Mouse (Mus musculus): ENCODE results near the gene Cacna1f.

Cacna1f gene

DNA sequence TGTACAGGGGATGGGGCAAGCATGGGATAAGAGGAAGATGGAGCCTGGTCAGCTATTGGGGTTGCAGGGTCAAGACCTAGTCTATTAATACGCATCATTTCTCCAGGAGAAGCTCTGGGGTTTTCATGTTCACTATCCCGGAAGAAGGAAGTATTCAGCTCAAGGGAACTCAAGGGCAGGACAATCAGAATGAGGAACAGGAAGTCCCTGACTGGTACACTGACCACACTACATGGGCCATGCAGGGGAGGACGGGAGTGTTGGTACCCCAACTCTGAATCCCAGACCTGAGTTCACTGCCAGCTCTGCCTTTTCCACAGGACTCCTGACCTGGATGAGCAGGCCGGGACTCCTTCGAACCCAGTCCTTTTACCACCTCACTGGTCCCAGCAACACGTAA lies 25.7 kb downstream of the Cacna1f start:
- ATAC-seq (ENCODE audit: low TSS enrichment), result no peak

DNA sequence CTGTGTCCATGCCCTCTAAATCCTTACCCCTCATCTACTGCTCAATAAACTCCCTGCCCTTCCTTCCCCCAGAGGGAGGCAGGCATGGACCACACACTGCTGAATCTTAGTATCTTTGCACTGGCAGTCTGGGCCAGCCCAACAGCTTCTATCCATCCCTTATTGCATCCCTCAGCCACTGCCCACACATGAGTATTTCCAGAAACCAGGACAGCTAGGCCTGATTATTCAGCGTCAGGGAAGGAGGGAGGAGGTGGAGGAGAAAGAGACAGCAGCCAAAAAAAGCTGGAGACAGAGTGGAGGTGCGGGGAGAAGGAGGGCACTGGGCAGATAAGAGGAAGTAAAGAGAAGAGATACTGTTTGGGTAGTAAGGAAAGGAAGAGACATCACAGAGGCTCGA lies 28.2 kb downstream of the Cacna1f start:
- ATAC-seq (ENCODE audit: low TSS enrichment), result peak; percentile 86

GRCm38 (mm10) chrX:7638401-7639091 lies 31.7 kb downstream of the Cacna1f start, which contains the start of gene Syp:
TSS of gene Syp (plus strand) at chrX:7638471.
- peak; percentile 43 for ATAC-seq (ENCODE audit: low TSS enrichment)

DNA sequence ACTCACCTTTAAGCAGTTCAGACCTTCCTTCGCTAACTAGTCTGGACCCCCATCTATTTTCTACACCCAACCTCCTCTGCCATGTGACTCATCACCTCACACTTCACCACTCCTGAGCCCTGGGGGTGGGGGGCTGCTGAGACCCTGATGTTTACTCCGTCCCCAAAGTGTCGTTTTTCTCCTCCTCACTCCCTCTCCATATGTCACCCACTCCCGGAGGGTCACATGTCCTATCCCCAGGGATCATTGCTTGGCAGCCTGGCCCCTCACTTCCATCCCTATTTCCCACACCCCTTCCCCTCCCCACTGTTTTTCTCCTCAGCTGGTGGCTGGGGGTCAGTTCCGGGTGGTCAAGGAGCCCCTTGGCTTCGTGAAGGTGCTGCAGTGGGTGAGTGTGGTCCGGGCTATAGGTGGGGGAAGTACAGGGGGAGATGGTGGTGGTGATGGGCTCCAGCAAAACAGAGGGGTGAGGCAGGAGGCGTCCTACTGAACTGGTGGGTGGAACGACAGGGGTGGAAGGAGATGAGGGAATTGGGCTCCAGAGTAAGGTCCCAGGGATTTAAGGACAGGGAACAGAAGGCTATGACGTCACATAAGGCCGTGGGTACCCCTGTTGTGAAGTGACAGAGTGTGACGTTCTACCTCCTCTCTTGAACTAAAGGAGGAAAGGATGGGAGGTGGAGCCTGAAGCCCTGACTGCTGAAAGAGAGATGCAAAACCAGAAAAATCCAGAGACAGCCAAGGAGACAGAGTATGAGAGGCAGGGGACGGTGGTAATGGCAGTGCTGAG lies 32.8 kb downstream of the Cacna1f start:
- ATAC-seq (ENCODE audit: low TSS enrichment), result peak; percentile 17; the same call in 1 of the 2 replicates

DNA sequence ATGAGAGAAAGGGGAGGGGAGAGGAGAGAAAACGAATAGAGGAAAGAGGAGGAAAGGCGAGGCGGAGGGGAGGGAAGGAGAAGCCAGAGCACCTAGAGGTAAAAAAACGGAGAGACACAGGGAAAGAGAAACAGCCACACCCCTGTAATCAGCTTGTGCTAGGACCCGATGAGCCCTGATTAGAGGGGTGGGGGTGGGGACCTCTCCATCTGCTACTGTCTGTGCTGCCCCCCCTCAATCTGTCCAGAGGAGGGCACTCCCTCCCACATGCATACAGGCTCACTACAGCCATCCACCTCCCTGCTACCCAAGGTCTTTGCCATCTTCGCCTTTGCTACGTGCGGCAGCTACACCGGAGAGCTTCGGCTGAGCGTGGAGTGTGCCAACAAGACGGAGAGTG lies 33.9 kb downstream of the Cacna1f start:
- ATAC-seq (ENCODE audit: low TSS enrichment), result no peak

DNA sequence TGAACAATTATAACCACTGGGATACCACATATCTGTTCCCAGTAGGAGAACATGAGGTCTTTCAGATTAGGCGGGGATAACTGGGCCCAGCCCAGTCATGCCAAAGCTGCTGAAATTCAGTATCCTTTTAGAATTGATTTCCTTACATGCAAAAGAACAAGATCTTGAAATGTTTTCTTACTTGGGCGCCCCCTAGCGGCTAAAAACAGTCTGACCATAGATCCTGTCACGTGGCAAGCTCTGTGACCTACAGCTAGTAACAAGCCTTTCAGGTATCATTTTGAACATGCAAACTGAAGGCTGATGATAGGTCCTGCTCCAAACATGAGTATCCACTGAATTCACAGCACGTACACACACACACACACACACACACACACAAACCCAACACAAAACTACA lies 38.5 kb downstream of the Cacna1f start:
- peak; percentile 15; the same call in 1 of the 2 replicates for ATAC-seq (ENCODE audit: low TSS enrichment)

DNA sequence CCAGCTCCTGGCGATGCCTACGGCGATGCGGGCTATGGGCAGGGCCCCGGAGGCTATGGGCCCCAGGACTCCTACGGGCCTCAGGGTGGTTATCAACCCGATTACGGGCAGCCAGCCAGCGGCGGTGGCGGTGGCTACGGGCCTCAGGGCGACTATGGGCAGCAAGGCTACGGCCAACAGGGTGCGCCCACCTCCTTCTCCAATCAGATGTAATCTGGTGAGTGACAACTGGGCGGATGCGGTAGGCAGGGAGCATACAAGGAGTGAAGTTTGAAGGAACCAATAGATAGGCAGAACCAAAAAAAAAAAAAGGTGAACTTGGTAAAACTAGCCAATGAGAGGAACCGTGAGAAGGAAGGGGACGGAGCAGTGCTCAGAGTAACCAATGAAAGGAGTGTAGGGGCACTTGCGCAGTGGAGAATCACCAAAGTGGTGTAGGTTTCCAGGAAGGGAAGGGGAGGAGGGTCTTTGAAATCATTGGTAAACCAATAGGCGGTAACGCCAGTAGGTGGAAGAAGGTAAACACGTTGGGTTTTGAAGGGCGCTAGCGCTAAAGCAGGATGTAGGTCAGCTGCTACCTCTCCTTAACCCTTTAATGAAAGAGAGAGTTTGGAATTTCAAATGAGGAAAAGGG lies 41.9 kb downstream of the Cacna1f start:
- ATAC-seq (ENCODE audit: low TSS enrichment), result peak; percentile 87

- 0 out of 2 replicates have a peak, but pooled peaks have one; percentile 42 for ATAC-seq (ENCODE audit: low TSS enrichment)
These were observed 50.3 kb downstream of the Cacna1f start, which contains the start of gene Prickle3 for GRCm38 (mm10) chrX:7657221-7657639. TSS of gene Prickle3 (plus strand) at chrX:7657260.

- ATAC-seq (ENCODE audit: low TSS enrichment), result peak; percentile 69
These were observed 51.3 kb downstream of the Cacna1f start for GRCm38 (mm10) chrX:7658031-7658784.

GRCm38 (mm10) chrX:7658785-7659589 lies 52.1 kb downstream of the Cacna1f start:
- no peak for ATAC-seq (ENCODE audit: low TSS enrichment)

GRCm38 (mm10) chrX:7661086-7661485 lies 54.2 kb downstream of the Cacna1f start:
- ATAC-seq (ENCODE audit: low TSS enrichment), result no peak

DNA sequence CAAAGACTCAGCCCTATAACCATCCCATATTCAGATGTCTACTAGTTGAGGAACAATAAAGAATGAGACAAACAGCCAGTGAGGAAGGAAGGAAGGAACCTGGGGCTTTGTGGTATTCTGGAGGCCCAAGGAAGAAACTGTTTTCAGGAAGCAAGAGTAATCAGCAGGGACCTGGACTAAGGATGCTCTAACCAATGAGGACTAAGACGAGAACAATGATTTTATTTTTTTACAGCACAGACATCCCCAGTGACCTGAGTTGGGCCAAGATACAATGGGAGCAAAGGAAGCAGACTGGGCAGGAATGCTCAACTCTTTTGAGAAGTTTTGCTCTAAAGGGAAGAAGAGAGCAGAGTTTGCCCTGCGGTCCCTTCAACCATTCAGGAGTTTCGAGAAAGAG lies 56.1 kb downstream of the Cacna1f start:
- no peak for ATAC-seq (ENCODE audit: low TSS enrichment)

DNA sequence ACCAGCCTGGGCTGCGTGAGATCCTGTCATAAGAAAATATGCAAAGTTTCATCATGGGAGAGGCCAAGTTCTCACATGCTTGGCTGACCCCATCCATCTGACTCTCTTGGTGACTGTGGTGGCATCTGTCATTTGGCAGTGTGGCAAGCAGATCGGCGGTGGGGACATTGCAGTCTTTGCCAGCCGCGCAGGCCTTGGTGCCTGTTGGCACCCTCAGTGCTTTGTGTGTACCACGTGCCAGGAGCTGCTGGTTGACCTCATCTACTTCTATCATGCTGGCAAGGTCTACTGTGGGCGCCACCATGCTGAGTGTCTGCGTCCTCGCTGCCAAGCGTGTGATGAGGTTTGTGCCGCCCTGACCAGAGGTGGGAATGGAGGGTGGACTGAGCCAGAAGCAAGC lies 57.9 kb downstream of the Cacna1f start:
- no peak for ATAC-seq (ENCODE audit: low TSS enrichment)

DNA sequence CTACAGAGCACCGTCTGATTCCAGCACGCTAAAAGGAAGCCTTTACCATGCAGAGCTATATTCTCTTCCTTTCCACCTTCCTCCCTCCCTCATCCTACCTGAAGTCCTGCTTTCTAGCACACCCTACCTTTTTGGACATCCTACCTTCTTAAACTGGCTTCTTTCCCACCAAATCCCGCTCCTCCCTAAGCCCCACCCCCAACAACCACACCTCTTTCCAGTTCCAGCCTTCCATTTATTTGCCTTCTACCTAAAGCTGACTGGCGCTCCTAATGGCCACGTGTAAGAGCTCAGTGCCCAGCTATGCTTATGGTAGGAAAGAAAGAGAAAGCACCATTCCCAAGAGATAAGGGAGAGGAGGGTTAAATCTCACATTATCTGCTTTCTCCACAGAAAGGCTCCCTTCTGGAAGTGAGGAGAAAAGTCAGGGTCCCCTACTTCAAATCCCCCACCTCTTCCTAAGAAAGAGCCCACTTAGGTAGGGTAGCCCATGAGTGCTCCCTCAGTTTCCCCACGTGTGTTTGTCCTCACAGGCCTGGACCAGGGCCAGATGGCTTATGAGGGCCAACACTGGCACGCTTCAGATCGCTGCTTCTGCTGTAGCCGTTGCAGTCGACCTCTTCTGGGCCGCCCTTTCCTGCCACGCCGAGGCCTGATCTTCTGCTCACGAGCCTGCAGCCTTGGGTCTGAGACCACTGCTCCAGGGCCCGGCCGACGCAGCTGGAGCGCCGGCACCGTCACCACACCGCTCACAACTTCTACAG lies 59.0 kb downstream of the Cacna1f start:
- ATAC-seq (ENCODE audit: low TSS enrichment), result no peak

DNA sequence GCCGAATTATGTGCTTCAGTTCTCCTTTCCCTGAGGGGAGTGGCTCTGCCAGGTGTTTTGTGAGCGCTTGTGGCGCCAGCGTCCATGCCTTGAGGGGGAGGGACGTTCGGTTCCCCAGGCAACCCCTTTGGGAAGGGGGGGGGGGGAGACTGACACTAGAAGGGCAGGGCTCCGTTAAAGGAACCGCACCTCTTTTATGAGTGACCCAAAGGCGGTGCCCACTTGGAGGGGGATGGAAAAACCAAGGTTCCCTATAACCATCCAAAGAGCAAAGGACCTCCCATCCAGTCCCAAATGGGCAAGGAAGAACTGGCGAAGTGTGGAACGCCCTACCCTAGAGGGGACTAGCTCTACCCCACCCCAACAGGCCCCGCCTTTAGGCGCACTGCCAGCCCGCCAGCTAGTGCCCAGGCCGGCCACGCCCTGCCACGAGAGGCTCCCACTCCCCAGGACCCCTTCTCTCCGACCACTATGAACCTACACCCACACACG lies 63.6 kb downstream of the Cacna1f start:
- peak; percentile 55 for ATAC-seq (ENCODE audit: low TSS enrichment)

- ATAC-seq (ENCODE audit: low TSS enrichment), result 0 out of 2 replicates have a peak, but pooled peaks have one; percentile 27
These were observed 64.2 kb downstream of the Cacna1f start, which contains the start of gene Plp2 for GRCm38 (mm10) chrX:7670921-7671623. TSS of gene Plp2 (minus strand) at chrX:7671390.

DNA sequence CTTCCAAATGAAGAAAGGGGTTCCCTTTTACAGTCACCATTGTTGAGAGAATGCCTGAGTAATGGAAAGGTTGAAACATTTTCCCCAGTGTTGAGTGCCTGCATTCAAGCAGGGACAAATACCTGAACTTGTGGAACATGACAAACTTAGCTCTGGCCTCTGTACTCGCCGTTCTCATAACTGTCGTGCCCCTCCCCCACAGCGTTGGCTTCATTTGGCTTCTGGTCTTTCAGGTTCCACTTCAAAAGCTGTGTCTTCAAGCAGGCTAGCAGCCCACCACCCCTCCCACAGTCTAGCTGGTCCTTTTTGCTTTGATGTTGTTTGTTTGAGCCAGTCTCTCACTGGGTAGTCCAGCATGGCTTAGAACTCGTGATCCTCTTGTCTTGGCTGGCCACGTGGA lies 65.9 kb downstream of the Cacna1f start:
- no peak for ATAC-seq (ENCODE audit: low TSS enrichment)

- no peak for ATAC-seq (ENCODE audit: low TSS enrichment)
These were observed 66.8 kb downstream of the Cacna1f start for GRCm38 (mm10) chrX:7673578-7674281.

Data from frontal cortex, adult (tissue).